Mouse (Mus musculus): ENCODE data around the gene C1galt1.

- no peak for TF ChIP-seq POLR2A (IDR thresholded peaks at IDR 0.05; ENCODE audit: low read depth, low read length)
- no peak for TF ChIP-seq CTCF (conservative IDR thresholded peaks at IDR 0.05; ENCODE audit: insufficient read depth, insufficient read length, low read depth, low read length)
Observed at GRCm38 (mm10) chr6:7852919-7853318, 8.3 kb downstream of the C1galt1 start.

All from kidney, adult 2 months (tissue).